Mouse (Mus musculus): ENCODE results near the gene Zbtb20.
"Not testable (repeated sequence)": the region's sequence is repeated elsewhere in the genome, so short reads cannot be mapped to it uniquely, and the experiment has no call there.

- TF ChIP-seq CTCF (IDR thresholded peaks at IDR 0.05; ENCODE audit: control insufficient read depth, insufficient read depth, insufficient read length); FOSL1 (IDR thresholded peaks at IDR 0.05; ENCODE audit: insufficient read depth, low read length, poor library complexity, severe bottlenecking); USF1 (IDR thresholded peaks at IDR 0.05; ENCODE audit: low read depth); MYOG (IDR thresholded peaks at IDR 0.05; ENCODE audit: control insufficient read depth, extremely low read depth, insufficient read length); MAX (IDR thresholded peaks at IDR 0.05); CEBPB (IDR thresholded peaks at IDR 0.05; ENCODE audit: low read depth); MYOD1 (IDR thresholded peaks at IDR 0.05; ENCODE audit: control insufficient read depth, insufficient read length, low read depth): not testable (repeated sequence)
These were observed 79.7 kb downstream of the Zbtb20 start for GRCm38 (mm10) chr16:42955401-42955800.

Data from C2C12 (cell line).